Mouse (Mus musculus): ENCODE results near the gene Htr3b.

- TF ChIP-seq POLR2A (IDR thresholded peaks at IDR 0.05; ENCODE audit: low read depth, low read length) (no peak), CTCF (conservative IDR thresholded peaks at IDR 0.05; ENCODE audit: insufficient read depth, insufficient read length, low read depth, low read length) (no peak)
Measured at GRCm38 (mm10) chr9:48994779-48995178, 30.0 kb upstream of the Htr3b start.
